Mouse (Mus musculus): ENCODE measurements around the gene Plxnc1.

Gene Plxnc1

DNA sequence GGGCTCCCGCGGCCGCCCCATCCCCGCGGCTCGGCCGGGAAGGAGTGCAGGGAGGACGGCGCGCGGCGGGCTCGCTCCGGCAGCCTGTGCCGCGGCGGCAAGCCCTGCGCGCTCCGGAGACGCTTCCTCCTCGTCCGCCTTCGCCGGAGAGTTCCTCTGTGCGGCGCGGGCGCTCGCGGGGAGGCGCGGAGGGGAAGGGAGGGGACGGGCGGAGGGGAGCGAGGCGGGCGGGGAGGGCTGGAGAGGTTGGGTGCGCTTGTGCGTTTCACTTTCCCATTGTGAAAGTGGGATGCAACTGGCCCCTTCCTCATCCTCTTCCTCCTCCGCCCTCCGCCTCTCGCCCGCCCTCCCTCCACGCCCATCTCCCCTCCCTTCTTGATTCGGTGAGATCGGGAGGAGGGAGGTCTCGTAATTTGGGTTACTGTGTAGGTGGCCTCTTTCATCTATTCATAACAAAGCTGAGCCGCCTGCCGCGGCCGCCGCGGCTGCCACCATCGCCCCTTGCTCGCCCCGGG lies at the start of gene Plxnc1:
Plxnc1 (minus strand) TSS at position 145 of the 515 bp plus-strand sequence.
- DNase-seq: peak; percentile 9

DNA sequence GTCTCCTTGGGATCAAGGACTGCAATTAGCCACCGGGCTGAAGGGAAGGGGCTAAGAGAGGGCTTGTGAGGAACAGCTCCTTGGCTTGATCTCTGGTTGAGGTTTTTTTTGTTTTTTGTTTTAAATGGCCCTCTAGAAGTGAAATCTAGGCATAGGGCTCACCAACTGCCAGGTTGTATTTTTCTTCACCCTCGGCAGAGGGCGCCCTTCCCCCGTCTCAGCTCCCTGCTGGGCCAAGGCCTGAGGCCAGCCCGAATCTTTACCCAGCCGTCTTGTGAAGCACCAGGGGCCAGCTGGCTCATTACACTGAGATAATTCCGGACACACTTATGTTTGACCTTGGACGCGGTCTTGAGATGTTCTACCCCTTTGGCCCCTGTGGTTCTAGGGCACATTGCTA lies 47.5 kb upstream of the Plxnc1 start:
- DNase-seq: peak; percentile 77

GRCm38 (mm10) chr10:94991564-94992097 lies 47.0 kb upstream of the Plxnc1 start:
- peak; percentile 82 for DNase-seq

- peak; percentile 60 for DNase-seq
Measured at GRCm38 (mm10) chr10:94990768-94991563, 46.3 kb upstream of the Plxnc1 start.

DNA sequence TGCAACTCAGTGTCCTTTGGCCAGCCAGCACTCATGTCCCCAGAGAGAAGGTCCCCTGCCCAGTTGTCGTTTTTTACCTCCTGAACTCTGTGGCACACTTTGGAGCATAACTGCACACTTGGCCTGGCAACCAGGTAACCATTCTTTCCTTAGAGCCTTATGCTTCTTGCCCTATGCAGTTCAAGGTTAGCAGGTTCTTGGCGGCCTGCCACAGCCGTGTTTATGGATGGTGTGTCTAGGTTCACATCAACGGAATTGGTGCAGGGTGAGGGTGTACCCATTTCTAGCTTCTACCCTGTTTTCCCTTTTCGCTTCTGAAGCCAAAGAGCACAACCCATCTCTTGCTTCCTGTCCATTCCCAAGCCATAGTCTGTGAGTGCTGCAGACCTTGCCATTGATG lies 44.7 kb upstream of the Plxnc1 start:
- peak; percentile 27 for DNase-seq

DNA sequence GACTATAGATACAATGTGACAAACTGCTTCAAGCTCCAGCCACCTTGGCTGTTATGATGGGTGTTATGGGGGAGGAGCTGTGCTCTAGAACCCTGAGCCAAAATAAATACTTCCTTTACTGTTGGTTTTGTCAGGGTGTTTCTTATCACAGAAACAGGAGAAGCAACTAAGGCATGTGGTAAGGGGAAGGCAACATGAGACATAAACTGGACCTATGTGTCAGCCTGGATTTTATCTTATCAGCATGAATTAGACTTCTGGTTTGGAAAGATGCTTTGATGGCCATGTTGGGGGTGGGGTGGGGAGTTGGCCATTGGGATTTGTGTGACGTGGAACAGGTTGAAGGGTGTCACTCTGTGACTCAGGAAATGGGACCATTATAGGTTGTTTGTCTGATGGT lies 40.5 kb upstream of the Plxnc1 start:
- no peak for DNase-seq

- no peak for DNase-seq
Measured at GRCm38 (mm10) chr10:94982528-94982927, 37.9 kb upstream of the Plxnc1 start.

DNA sequence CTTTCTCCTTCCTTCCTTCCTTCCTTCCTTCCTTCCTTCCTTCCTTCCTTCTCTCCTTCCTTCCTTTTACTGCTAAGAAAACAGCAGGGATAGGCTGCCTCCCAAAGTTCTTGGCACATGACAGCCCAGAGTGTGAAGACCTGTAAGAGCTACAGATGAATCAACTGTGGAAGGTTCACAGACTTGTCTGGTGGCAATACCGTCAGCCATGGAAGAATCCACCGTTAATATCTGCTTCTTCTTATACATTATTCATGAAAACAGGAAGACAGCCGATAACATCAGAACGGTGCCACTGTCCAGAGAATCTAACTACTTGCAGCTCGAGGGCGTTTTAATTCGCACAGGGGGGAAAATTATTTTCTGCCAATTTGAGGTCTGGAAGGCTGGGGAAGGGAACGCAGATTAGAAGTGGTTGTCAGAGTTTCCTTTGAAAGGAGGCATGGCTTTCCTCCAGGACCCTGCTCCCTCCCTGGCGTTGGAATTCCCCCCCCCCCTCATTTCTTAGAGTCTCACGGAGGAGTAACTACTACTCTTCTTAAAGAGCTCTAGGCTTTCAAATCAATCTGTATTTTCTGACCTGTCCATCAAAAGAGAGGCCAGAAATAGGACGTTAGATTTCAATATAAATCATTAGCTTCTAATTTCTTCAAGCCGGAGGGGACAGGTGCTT lies 37.0 kb upstream of the Plxnc1 start:
- DNase-seq: no peak

DNA sequence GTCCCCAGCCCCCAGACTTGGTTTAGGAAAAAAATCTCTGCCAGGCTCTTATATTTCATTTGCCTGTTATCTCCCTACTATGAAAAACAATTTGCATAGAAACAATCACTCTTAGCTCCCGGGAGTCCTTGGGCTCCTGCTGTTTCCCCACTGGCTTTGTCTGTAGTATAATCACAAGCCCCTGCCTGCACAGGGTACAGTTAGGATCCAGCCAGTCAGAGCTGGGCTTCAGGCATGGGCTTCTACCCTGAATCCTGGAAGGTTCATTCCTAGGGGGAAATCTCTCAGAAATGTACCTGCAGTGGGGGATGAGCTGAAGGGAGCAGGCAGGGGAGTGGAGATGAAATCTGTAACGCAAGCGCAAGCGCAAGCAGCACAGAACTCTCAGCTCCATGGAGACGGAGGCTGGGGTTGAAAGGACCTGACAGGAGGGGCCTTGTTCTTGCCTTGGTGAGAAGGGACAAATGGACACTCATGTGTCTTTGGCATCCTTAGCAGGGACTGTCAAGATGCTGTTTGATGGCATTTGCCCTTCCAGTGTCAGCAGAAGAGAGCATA lies 33.7 kb upstream of the Plxnc1 start:
- no peak for DNase-seq

- no peak for DNase-seq
Measured at GRCm38 (mm10) chr10:94976329-94976728, 31.7 kb upstream of the Plxnc1 start.

- no peak for DNase-seq
Measured at GRCm38 (mm10) chr10:94975099-94975496, 30.5 kb upstream of the Plxnc1 start.

DNA sequence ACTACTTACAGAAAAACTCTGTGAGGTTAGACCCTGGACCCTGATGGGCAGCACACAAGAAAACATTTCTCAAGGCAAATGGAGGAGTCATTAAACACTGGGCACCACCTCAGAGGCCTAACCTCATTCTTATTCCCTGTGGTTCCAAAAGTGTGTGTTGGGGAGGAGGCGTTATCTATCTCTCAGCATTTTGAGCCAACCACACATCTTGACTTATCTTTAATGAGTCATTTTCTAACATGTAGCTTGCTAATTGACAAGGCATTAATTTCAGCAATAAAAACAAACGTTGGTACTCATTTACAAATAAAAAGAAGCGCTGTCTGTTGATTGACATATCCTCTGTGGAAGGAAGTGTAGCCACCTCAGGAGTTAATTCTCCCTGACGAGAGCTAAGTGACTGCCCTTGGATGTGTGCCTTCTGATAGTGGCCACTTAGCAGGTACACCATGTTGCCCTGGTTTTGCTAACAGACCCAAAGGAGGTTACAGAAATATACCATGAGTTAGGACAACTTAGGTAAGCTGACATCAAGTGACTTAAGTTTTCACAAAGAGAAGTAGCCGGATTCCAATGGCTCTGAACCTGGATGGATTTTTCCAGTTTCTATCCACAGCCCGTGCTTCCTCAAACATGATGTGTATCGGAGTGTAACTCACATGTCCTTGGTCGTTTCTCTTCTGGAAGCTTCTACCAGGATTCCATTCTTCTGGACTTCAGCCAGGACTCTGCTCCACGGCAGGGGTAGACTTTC lies 29.9 kb upstream of the Plxnc1 start:
- no peak for DNase-seq

DNA sequence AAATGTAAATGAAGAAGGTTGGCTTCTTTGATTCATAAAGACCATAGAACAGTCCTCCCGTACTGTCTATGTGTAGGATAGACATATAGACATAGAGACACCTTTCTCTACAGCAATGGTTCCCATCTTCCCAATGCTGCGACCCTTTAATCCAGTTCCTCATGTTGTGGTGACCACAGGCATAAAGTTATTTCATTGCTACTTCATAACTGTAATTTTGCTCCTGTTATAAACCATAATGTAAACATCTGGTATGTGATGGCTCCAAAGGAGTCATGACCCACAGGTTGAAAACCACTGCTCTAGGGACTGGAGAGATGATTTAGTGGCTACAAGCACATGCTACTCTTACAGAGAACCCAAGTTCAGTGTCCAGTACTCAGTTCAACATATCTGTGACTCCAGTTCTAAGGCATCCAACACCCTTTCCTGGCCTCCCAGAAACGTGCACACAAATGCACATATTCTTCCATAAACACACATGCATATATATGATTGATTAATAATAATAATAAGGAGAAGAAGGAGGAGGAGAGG lies 27.1 kb upstream of the Plxnc1 start:
- no peak for DNase-seq

DNA sequence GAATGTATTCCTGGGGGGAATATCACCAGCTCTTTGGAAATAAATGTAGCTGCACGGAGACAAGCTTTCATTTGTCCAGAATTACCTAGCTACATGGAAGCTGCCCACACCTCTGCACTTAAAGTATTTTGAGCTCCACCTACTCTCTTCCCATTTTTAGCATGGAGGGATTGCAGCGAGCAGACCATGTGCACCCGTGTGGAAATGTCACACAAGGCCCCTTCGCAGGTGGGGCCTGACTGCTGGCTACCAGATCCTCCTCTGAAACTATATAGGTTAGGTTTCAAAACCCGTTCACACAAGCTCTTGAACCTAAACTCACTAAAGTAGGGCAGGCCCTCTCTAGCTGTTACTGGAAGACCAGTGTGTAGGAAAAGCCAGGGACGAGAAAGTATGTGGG lies 25.6 kb upstream of the Plxnc1 start:
- DNase-seq: no peak

- no peak for DNase-seq
Measured at GRCm38 (mm10) chr10:94967468-94967867, 22.8 kb upstream of the Plxnc1 start.

- no peak for DNase-seq
Measured at GRCm38 (mm10) chr10:94966789-94967188, 22.2 kb upstream of the Plxnc1 start.

DNA sequence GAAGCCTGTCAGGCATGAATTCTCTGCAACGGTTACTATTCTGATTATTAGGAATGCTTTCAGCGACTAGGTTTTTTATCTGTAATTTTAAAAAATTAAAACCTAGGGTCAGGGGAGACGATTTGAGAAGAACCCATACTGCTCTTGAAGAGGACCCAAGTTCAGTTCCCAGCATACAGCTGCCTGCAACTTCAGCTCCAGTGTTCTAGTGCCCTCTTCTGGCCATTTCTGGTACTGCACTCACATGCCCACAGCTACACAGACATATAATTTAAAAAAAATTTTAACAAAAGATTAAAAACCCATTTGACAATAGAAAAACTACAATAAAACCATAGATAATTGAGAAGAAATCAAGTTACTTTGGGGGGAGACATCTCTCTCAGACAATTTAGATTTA lies 20.5 kb upstream of the Plxnc1 start:
- DNase-seq: no peak

- DNase-seq: no peak
Measured at GRCm38 (mm10) chr10:94962005-94962404, 17.4 kb upstream of the Plxnc1 start.

DNA sequence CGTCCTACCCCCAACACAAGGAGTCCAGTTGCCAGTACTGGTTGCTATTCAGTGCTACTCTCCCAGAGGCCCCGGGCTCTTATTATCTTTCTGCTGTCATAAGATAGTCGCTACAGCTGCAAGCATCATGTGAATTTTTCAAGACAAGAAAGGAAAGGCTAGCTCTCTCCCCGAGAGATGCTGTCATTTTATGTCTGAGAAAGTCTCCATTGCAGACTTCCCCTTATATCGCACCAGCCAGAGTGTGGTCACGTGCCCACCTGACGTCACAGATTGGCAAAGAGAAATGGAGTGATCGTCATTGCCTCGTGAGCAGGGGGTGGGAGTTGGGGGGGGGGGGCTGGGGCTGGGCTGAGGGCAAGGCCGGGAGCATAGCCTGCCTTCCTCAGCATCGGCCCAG lies 16.6 kb upstream of the Plxnc1 start:
- no peak for DNase-seq

GRCm38 (mm10) chr10:94958311-94958710 lies 13.7 kb upstream of the Plxnc1 start:
- DNase-seq: peak; percentile 35

- DNase-seq: no peak
Measured at GRCm38 (mm10) chr10:94957705-94958104, 13.1 kb upstream of the Plxnc1 start.

DNA sequence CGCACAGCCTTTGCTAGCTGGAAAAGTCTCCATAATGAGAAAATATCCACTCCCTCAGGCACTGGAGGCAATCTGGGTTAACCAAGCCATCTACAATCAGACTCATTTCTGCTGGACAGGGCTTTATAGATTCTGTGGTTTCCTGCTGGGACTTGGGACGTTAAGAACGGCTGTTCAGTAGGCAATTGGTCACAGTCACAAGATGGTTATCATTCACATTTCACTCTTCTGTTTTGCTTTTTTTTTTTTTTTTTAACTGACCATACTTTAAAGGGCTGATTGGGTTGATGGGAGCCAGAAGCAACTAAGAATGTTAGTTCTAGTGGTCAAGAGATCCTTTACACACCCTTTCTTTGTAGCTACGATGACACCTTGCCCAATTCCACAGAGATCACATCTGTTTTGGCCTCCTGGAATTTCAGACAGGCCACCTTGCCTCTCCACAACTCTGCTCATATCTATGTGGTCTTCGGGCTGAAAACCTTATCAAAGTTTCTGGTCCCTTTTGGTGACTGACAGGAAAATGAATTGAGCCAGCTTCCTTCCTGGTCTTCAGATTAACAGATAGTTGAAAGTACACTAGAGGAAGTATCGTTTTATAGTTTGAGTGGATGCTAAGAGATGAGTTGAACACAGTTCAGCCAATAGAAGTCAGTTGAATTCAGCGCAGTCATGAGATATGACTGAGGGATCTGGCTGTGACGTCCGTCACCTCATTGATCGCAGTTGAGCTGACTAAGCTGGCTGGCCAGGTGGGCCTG lies 3.5 kb upstream of the Plxnc1 start:
- DNase-seq: no peak
